Mouse (Mus musculus) G1E (cell line): ENCODE measurements around the gene Slc9a7.

Experiments
- CTCF ChIP-seq: IDR thresholded peaks from 2 replicates; pipeline ENCODE4 v1.5.1; 2012; ENCODE audit warnings: low read depth, low read length, inconsistent platforms, mixed read lengths
- GATA1 ChIP-seq: IDR thresholded peaks from 2 replicates; pipeline ENCODE4 v1.6.1; 2012; ENCODE audit warnings: borderline replicate concordance, low read length, inconsistent platforms, mixed read lengths
- GATA2 ChIP-seq: IDR thresholded peaks from 2 replicates; pipeline ENCODE4 v1.6.1; 2012; ENCODE audit warnings: low read depth, low read length, inconsistent platforms, borderline replicate concordance
- TAL1 ChIP-seq: conservative IDR thresholded peaks from 2 replicates; pipeline ENCODE4 v1.6.1; 2012; ENCODE audit warnings: low read depth, low read length, inconsistent platforms, mixed read lengths

DNA sequence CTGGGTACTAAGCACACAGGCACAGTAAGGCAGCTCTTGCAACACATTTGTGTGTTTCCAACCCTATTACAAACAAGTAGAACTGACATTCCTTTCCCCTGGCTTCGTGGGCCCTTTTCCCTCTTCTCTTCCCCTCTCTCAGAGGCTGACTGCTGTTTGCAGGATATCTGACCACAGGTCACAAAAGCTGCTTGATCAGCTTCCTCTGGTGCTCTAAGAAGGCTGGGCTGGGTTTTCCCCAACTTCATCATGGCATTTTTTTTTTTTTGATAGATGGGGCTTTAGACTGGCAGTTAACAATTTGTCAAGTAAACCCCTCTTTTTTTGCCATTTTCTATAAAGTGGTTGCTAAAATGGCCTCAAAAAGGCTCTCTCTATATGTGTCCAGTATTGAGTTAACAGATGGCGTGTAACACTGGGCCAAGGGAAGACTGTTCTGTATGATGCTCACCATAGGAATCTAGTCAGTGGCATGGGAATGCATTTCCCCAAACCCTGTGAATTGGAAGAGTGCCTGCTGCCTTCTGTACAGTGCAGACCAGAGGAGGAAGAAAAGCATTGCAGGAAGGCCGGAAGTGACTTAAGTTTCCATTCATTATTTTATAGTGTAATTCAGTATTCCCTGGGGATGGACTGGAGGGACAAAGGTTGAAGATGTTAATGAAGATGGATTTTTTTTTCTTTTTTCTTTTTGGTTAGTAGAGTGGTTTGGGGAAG, 229.7 kb downstream of the Slc9a7 start:
- TF ChIP-seq TAL1 (no peak), CTCF (no peak), GATA2 (no peak), GATA1 (no peak)
